Mouse (Mus musculus) liver, adult 2 months (tissue): Measurements from ENCODE around the gene Eif2d. TPM values are rescaled to one million over a fixed set of nuclear protein-coding genes. Genes with fewer than 3 reads are reported as not detected.

Experiments used
- DNase-seq: peaks from one replicate; pipeline ENCODE4 v3.0.0-alpha.2; 2011; ENCODE audit warnings: low read depth, low spot score; ENCODE audit errors: extremely low read depth
- H3K27ac ChIP-seq: fragments of 200-500 bp; replicated peaks from 2 replicates; pipeline ENCODE4 v1.5.1; 2012; ENCODE audit warnings: low read depth, mild to moderate bottlenecking, control low read depth, inconsistent platforms, low read length; ENCODE audit not compliant: insufficient read depth
- H3K27me3 ChIP-seq: fragments of 200-500 bp; 2 replicates; pipeline ENCODE4 v1.6.1; 2012; ENCODE audit warnings: mild to moderate bottlenecking, moderate library complexity, low read length, inconsistent platforms; ENCODE audit not compliant: control insufficient read depth, insufficient read depth
- H3K36me3 ChIP-seq: fragments of 200-500 bp; 2 replicates; pipeline ENCODE4 v1.6.1; 2012; ENCODE audit warnings: low read length, inconsistent platforms; ENCODE audit not compliant: control insufficient read depth, insufficient read depth
- H3K4me1 ChIP-seq: fragments of 200-500 bp; 2 replicates; pipeline ENCODE4 v1.6.1; 2011; ENCODE audit warnings: low read length; ENCODE audit not compliant: control insufficient read depth, insufficient read depth
- H3K4me3 ChIP-seq: fragments of 200-500 bp; 2 replicates; pipeline ENCODE4 v1.5.1; 2011; ENCODE audit warnings: low read depth, mild to moderate bottlenecking, control low read depth, low read length, moderate library complexity; ENCODE audit not compliant: insufficient read depth
- H3K79me2 ChIP-seq: fragments of 200-500 bp; 2 replicates; pipeline ENCODE4 v1.6.1; 2012; ENCODE audit warnings: inconsistent platforms, mild to moderate bottlenecking, low read length, moderate library complexity; ENCODE audit not compliant: control insufficient read depth, insufficient read depth
- H3K9ac ChIP-seq: fragments of 200-500 bp; 2 replicates; pipeline ENCODE4 v1.6.1; 2012; ENCODE audit warnings: low read depth, mild to moderate bottlenecking, control low read depth, inconsistent platforms, low read length
- CTCF ChIP-seq: fragments of 200-500 bp; IDR thresholded peaks from 2 replicates; pipeline ENCODE4 v1.5.1; 2011; ENCODE audit warnings: low read depth, low read length, control low read depth
- POLR2A ChIP-seq: fragments of 200-500 bp; IDR thresholded peaks from 2 replicates; pipeline ENCODE4 v1.6.1; 2011; ENCODE audit warnings: low read length, control low read depth; ENCODE audit not compliant: insufficient read depth; ENCODE audit errors: extremely low read depth
- WGBS: fragments of 180-500 bp; shearing (Covaris S2); methylation state at CpG from one replicate; pipeline ENCODE4 v1.1.7; 2018; 5-methylcytosine and 5-hydroxymethylcytosine counted together
- polyA plus RNA-seq: library from polyadenylated mRNA; depleted of rRNA; stranded (reverse); fragments of >200 nt; gene quantifications from 2 replicates; pipeline ENCODE4 v1.2.3, GENCODE M21; 2012
- total RNA-seq: library from RNA; depleted of rRNA; stranded (reverse); fragments of >200 nt; gene quantifications from 2 replicates; pipeline ENCODE4 v1.2.3, GENCODE M21; 2014

Gene Eif2d
- total and polyA plus RNA-seq, 2 experiments: 20.9 to 28.9 TPM

GRCm38 (mm10) chr1:131177249-131177648, 24.3 kb downstream of the Eif2d start:
- peaks cover 36% of the 10 kb centered on the region for H3K36me3 ChIP-seq
- no peak overlapping the region for H3K27ac ChIP-seq
- no peak overlapping the region for H3K9ac ChIP-seq
- WGBS: 79% methylated on average over 4 of the region's 4 CpGs
- TF ChIP-seq CTCF (no peak), POLR2A (no peak)
- no peak for DNase-seq
- no peak overlapping the region for H3K4me3 ChIP-seq
- no peaks in the 10 kb centered on the region for H3K27me3 ChIP-seq
- no peaks in the 10 kb centered on the region for H3K79me2 ChIP-seq
- no peaks in the 10 kb centered on the region for H3K4me1 ChIP-seq

- no peaks in the 10 kb centered on the region for H3K4me1 ChIP-seq
- 86% methylated on average over 5 of the region's 5 CpGs for WGBS
- H3K27ac ChIP-seq: no peak overlapping the region
- no peak overlapping the region for H3K9ac ChIP-seq
- H3K79me2 ChIP-seq: no peaks in the 10 kb centered on the region
- TF ChIP-seq CTCF: no peak
- no peak for TF ChIP-seq POLR2A
- DNase-seq: no peak
- no peaks in the 10 kb centered on the region for H3K27me3 ChIP-seq
- H3K36me3 ChIP-seq: peaks cover 32% of the 10 kb centered on the region
- no peak overlapping the region for H3K4me3 ChIP-seq
These were observed 25.1 kb downstream of the Eif2d start for GRCm38 (mm10) chr1:131178083-131178482.

DNA sequence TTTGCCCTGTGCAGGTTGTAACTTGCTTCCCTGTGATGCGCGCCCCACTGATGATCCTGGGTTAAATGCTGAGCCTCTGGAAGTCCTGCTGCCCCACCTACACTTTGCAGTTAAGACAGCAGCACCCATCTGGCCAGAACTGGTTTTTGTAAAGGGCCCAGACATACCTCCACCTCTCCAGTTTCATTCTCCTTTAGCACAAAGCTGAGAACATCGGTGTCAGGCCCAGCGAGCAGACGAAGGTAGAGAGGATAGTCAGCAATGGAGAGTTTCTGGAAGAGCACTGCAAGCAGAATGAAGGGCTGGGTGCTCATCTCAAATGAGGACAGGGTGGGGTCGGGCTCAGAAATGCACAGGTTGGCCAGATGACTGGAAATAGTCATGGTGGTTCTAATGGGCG, 27.4 kb downstream of the Eif2d start:
- DNase-seq: no peak
- Histone ChIP-seq H3K27ac (no peak overlapping the region), H3K4me1 (peaks cover 17% of the 10 kb centered on the region), H3K4me3 (no peak overlapping the region), H3K9ac (no peak overlapping the region), H3K79me2 (no peaks in the 10 kb centered on the region), H3K27me3 (no peaks in the 10 kb centered on the region), H3K36me3 (peaks cover 21% of the 10 kb centered on the region)
- WGBS: 97% methylated on average over 7 of the region's 7 CpGs
- TF ChIP-seq CTCF (no peak), POLR2A (no peak)

DNA sequence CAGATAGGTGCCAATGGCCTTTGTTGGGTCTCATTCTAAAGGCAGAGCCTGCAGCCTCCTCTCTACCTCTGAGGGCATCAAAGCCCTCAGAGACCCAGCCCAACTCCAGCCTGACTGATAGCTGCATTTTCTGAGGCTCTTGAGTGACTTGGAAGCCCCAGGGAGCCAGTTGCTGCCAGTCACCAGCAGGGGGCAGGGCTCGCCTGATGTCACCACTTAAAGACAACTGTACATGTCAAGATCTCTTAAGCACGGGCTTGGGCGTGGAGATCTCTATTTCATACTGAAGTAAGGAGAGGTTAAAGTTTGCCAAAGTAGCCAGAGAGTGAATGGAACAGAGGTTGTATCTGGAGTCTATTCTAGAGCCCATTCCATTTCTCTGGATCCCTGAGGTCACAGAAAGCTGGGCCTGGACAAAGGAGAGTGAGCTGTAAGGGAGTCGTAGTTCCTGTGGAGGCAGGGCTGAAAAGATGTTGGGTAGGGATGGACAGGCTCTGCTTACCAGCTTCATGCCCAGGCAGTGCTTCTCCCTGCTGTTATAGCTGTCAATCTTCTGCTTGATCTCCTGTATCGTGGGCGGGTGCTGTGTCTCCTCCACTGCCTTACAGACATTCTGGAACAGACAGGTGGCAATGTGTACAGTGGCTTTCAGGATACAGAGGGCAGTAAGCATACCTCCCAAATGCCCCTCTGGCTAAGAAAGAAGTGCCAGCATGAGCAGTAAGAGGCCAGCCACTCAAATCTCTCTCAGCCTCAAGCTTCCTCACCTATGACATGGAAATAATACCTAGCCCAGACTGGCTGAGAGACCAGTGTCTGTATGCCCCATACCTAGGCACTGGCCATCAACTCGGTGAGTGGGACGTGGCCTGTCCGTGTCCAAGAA, 28.9 kb downstream of the Eif2d start:
- Histone ChIP-seq H3K79me2 (no peaks in the 10 kb centered on the region), H3K36me3 (peaks cover 12% of the 10 kb centered on the region), H3K4me1 (peaks cover 28% of the 10 kb centered on the region), H3K27ac (no peak overlapping the region), H3K9ac (no peak overlapping the region), H3K4me3 (no peak overlapping the region), H3K27me3 (no peaks in the 10 kb centered on the region)
- peak; percentile 70 for DNase-seq
- no peak for TF ChIP-seq POLR2A
- peak; percentile 96 for TF ChIP-seq CTCF
- WGBS: 63% methylated on average over 9 of the region's 9 CpGs

DNA sequence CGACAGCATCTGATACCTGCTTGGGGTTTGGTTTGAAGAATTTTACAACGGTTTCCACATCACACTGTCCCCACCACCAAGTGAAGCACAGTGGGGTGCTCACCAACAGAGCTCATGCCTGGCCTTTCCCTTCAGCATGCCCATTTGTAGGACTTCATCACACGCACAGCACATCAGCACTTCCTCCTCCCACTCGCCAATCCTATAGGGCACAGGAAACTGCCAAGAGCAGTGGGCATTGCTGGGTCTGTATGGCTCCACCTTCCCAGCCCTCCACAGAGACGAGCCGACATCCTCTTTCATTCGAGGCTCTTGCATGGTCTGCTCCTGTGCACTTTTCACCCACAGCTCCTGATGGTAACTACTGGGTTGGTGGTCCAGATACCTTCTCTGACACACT, 30.2 kb downstream of the Eif2d start:
- TF ChIP-seq POLR2A (no peak), CTCF (no peak)
- Histone ChIP-seq H3K27ac (no peak overlapping the region; the same call in 1 of the 2 replicates), H3K27me3 (no peaks in the 10 kb centered on the region), H3K9ac (no peak overlapping the region), H3K79me2 (no peaks in the 10 kb centered on the region), H3K4me1 (peaks cover 31% of the 10 kb centered on the region), H3K36me3 (peaks cover 2% of the 10 kb centered on the region; the same call in 1 of the 2 replicates), H3K4me3 (no peak overlapping the region)
- no peak for DNase-seq
- 82% methylated on average over 7 of the region's 7 CpGs for WGBS
